In genomic region chr5:135763526-135763925, GRCm38 (mm10) we compare ENCODE assay signal across 9 mouse cellular contexts. TPM values are rescaled to one million over a fixed set of nuclear protein-coding genes. Genes with fewer than 3 reads are reported as not detected.
DNase-seq lines count a peak whose midpoint lies in the region; TF ChIP-seq lines count a peak whose summit lies in the region.
"Had no signal": no experiment of that assay in that cellular context is flagged by ENCODE, and none has a peak within 500 bp of the region (broad histone marks: within the 10 kb centered on the region; RNA-seq: fewer than 3 reads in every experiment).

No protein-coding gene starts in this region.

- intact Hi-C loops in heart, postnatal 10 days (cut with DNase I): loop anchor here (1.0 to 5.0 kb wide), 3 partner anchors 133 to 361 kb away; no protein-coding TSS in a partner anchor
- intact Hi-C loops in left cerebral cortex, postnatal 14 days (cut with DNase I): loop anchor here (1.0 to 5.0 kb wide), 4 partner anchors 131 to 361 kb away; partner anchors contain the start of gene Rhbdd2

- H3K4me1 ChIP-seq in kidney, adult 2 months (ENCODE audit: control insufficient read depth, insufficient read depth, low read length): no peaks in the 10 kb centered on the region
- H3K4me1 ChIP-seq in testis, adult 2 months (ENCODE audit: control insufficient read depth, insufficient read depth, low read length): no peaks in the 10 kb centered on the region

- TF ChIP-seq POLR2A in kidney, adult 2 months (IDR thresholded peaks at IDR 0.05; ENCODE audit: low read depth, low read length): no peak
- TF ChIP-seq POLR2A in testis, adult 2 months (IDR thresholded peaks at IDR 0.05; ENCODE audit: control insufficient read depth, low read depth, low read length): no peak

- no peak overlapping the region for H3K4me3 ChIP-seq in kidney, adult 2 months (ENCODE audit: insufficient read depth, low read depth, low read length)
- no peak overlapping the region for H3K4me3 ChIP-seq in testis, adult 2 months (ENCODE audit: control insufficient read depth, low read depth, low read length)
- H3K4me3 ChIP-seq: erythroblast, embryonic 14.5 days had no signal

- H3K36me3 ChIP-seq in kidney, adult 2 months (ENCODE audit: control insufficient read depth, insufficient read depth, low read length): no peaks in the 10 kb centered on the region
- no peaks in the 10 kb centered on the region; the same call in 1 of the 2 replicates for H3K36me3 ChIP-seq in testis, adult 2 months (ENCODE audit: control insufficient read depth, insufficient read depth, low read length)

- 2% methylated on average over 7 of the region's 7 CpGs for WGBS in kidney, adult 2 months

- H3K27me3 ChIP-seq in kidney, adult 2 months (replicated peaks; ENCODE audit: control insufficient read depth, insufficient read depth, low read length): no peaks in the 10 kb centered on the region
- no peaks in the 10 kb centered on the region for H3K27me3 ChIP-seq in testis, adult 2 months (ENCODE audit: control insufficient read depth, insufficient read depth, low read length)

- peak; percentile 94 for TF ChIP-seq CTCF in kidney, adult 2 months (conservative IDR thresholded peaks at IDR 0.05; ENCODE audit: insufficient read depth, insufficient read length, low read depth, low read length)
- peak; percentile 83; the same call in 1 of the 2 replicates for TF ChIP-seq CTCF in testis, adult 2 months (IDR thresholded peaks at IDR 0.05; ENCODE audit: control insufficient read depth, insufficient read depth, insufficient replicate concordance, low read depth, low read length)

- no peak overlapping the region for H3K27ac ChIP-seq in kidney, adult 2 months (ENCODE audit: insufficient read depth, low read depth, low read length)
- H3K27ac ChIP-seq in testis, adult 2 months (ENCODE audit: control insufficient read depth, insufficient read depth, low read depth, low read length): no peak overlapping the region

- peak; percentile 70 for DNase-seq in kidney, adult 2 months
- DNase-seq in kidney, adult 11 months: no peak
- peak; percentile 68 to 77 for DNase-seq in adrenal gland, adult 18-20 months (ENCODE audit: low spot score in 2 of 2)
- peak; percentile 73 for DNase-seq in embryo, embryonic 9.5 days (ENCODE audit: extremely low spot score)
- DNase-seq in heart, postnatal 10 days: peak; percentile 78 to 89
- DNase-seq in left cerebral cortex, postnatal 14 days (ENCODE audit: low spot score in 2 of 2): peak; percentile 82
- DNase-seq in naive thymus-derived CD4-positive, alpha-beta T cell, adult 2 months (ENCODE audit: low read depth): peak; percentile 84

RNA-seq across cellular contexts. Expression of gene Styxl1, which starts 14.7 kb away (rescaled TPM):
- polyA plus RNA-seq in kidney, adult 2 months (2012; rRNA removed): 0.38 and 0.67 TPM in 2 replicates
- under 1 TPM; 0.23 to 0.51 TPM for total RNA-seq in adrenal gland, adult 18-20 months (2021)
- not detected for total RNA-seq in heart, postnatal 10 days (2021)
- not detected for total RNA-seq in left cerebral cortex, postnatal 14 days (2021)
- 70.9 and 81.5 TPM in 2 replicates for polyA plus RNA-seq in testis, adult 2 months (2012; rRNA removed)
- polyA plus RNA-seq: erythroblast, embryonic 14.5 days had no signal

RNA-seq across cellular contexts. Expression of gene Mdh2, which starts 14.8 kb away (rescaled TPM):
- polyA plus RNA-seq in kidney, adult 2 months (2012; rRNA removed): 1,141 and 1,152 TPM in 2 replicates
- 100 to 1,000 TPM; 474 to 759 TPM for total RNA-seq in adrenal gland, adult 18-20 months (2021)
- total RNA-seq in heart, postnatal 10 days (2021): 1,000 to 10,000 TPM; 1,661 to 1,664 TPM
- 100 to 1,000 TPM; 472 to 478 TPM for total RNA-seq in left cerebral cortex, postnatal 14 days (2021)
- 68.7 and 75.6 TPM in 2 replicates for polyA plus RNA-seq in testis, adult 2 months (2012; rRNA removed)

RNA-seq across cellular contexts. Expression of gene Tmem120a, which starts 19.3 kb away (rescaled TPM):
- 91.3 and 96.7 TPM in 2 replicates for polyA plus RNA-seq in kidney, adult 2 months (2012; rRNA removed)
- total RNA-seq in adrenal gland, adult 18-20 months (2021): 10 to 100 TPM; 46.2 to 94.5 TPM
- 10 to 100 TPM; 10.0 to 17.4 TPM for total RNA-seq in heart, postnatal 10 days (2021)
- total RNA-seq in left cerebral cortex, postnatal 14 days (2021): 10 to 100 TPM; 15.9 to 17.4 TPM
- polyA plus RNA-seq in testis, adult 2 months (2012; rRNA removed): 182 and 184 TPM in 2 replicates

RNA-seq across cellular contexts. Expression of gene Srrm3, which starts 43.2 kb away (rescaled TPM):
- 0.03 and 0.16 TPM in 2 replicates for polyA plus RNA-seq in kidney, adult 2 months (2012; rRNA removed)
- 1 to 10 TPM; 2.6 to 4.2 TPM for total RNA-seq in adrenal gland, adult 18-20 months (2021)
- under 1 TPM; 0.24 to 0.25 TPM for total RNA-seq in heart, postnatal 10 days (2021)
- 10 to 100 TPM; 95.2 to 95.9 TPM for total RNA-seq in left cerebral cortex, postnatal 14 days (2021)
- polyA plus RNA-seq in testis, adult 2 months (2012; rRNA removed): 0.10 and 0.12 TPM in 2 replicates
- polyA plus RNA-seq: erythroblast, embryonic 14.5 days had no signal
